Mouse (Mus musculus): ENCODE data around the gene Asb15. TPM values are rescaled to one million over a fixed set of nuclear protein-coding genes. Genes with fewer than 3 reads are reported as not detected.

Gene Asb15
- total RNA-seq, 2 experiments from 2014 or later = 52.2 to 59.3 TPM

DNA sequence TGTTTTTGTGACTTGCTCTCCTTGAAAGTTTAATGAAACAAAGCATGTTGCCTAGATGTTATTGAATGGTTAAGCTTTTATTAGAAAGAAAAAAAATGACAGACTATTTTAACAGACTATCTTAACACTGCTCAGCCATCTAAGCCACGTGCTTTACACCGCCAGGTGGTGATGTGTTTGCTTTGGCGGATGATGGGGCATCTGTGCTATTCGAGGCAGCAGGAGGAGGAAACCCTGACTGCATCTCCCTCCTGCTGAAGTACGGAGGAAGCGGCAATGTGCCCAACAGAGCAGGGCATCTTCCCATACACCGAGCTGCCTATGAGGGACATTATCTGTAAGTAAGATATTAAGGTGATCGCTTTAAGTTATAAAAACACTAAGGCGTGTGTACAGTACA, 36.1 kb downstream of the Asb15 start:
- intact Hi-C loops (cut with DNase I) = no loop called here
- no peak for DNase-seq

- intact Hi-C loops (cut with DNase I) = no loop called here
- DNase-seq = no peak
Observed at GRCm38 (mm10) chr6:24564886-24565285, 36.9 kb downstream of the Asb15 start.

- no peak for DNase-seq
- intact Hi-C loops (cut with DNase I) = loop anchor here (1.0 to 2.0 kb wide), 3 partner anchors 38 to 152 kb away; no protein-coding TSS in a partner anchor
Observed at GRCm38 (mm10) chr6:24568963-24569362, 41.0 kb downstream of the Asb15 start.

- intact Hi-C loops (cut with DNase I) = loop anchor here (1.0 to 5.0 kb wide), 5 partner anchors 29 to 151 kb away; no protein-coding TSS in a partner anchor
- no peak for DNase-seq
Observed at GRCm38 (mm10) chr6:24569711-24570110, 41.8 kb downstream of the Asb15 start.

DNA sequence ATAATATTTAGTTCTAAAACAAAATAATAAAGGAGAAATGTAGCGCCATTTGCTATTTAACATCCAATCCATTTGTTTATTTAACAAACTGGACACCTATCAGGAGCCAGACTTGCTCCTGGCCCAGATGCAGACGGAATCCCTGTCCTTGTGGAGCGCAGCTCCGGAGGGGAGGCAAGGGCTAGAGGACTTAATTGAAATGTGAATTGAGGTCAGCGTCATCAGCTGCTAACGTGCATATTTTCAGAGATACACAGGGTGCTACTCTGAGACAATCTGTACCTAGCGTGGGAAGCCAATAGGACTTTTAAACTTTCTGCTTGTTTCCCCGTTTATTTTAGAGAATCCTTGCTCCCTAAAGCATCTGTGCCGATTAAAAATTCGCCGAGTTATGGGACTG, 42.3 kb downstream of the Asb15 start:
- intact Hi-C loops (cut with DNase I) = loop anchor here (2.0 to 5.0 kb wide), 2 partner anchors 29 to 42 kb away; no protein-coding TSS in a partner anchor
- peak in 1 of 2 experiments; percentile 33 for DNase-seq

DNA sequence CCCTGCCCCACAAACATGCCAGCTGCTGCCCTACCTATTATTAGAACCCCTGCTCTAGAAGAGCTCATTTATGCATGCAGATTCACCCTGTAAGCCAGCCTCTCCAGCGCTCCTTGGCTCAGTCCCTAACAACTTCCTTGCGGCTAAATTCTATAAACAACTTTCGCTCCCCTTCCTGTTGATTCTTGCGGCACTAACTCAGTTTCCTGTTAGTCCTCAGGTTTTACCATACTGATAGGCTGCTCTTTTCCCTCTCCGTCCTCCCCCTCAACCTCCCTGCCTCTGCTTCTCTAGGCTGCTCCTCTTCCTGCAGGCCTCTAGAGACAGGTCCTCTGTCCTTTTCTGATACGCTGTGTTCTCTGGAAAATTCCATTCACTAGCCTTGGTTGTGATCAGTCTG, 43.2 kb downstream of the Asb15 start:
- DNase-seq = peak in 1 of 2 experiments; percentile 30
- intact Hi-C loops (cut with DNase I) = loop anchor here (2.0 to 5.0 kb wide), 2 partner anchors 28 to 41 kb away; no protein-coding TSS in a partner anchor

DNA sequence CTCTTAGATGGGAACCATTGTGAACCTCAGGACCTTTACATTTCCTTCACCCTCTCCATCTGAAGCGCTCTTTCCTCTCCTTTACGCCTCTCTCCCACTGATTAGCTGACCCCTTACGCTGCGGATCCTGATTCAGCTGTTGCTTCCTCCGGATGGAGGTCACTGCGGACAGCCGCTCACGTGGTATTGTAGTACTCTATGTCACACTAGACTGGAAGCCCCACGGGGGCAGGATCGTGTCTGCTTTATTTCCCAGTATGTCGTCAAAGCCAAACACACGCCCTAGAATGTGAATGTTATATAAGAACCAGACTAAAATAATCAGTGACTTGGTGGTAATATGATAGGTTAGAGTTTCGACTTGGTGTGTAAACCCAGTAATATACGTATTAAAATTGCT, 44.5 kb downstream of the Asb15 start:
- intact Hi-C loops (cut with DNase I) = loop anchor here (5.0 kb wide), 1 partner anchor 40 kb away; no protein-coding TSS in a partner anchor
- peak in 1 of 2 experiments; percentile 23 for DNase-seq

DNA sequence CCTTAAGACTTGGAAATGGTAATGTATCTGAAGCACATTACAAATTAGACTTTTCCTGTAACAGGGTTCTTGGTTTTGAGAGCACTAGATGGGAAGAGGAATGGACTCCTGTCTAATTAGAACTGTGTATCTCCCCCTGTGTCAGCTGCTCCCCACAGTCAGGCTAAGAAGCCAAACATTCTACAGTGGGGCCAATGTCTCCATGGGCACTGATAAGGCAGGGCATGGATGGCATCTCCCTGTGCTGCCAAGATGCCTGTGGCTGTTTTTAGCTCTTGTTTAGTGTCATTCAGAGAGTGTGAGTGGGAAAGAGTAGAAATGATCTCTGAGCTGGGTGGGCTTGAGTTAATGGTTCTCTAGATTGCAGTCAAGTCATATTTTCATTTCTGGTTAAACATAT, 45.4 kb downstream of the Asb15 start:
- DNase-seq = no peak
- intact Hi-C loops (cut with DNase I) = loop anchor here (5.0 kb wide), 1 partner anchor 39 kb away; no protein-coding TSS in a partner anchor

- intact Hi-C loops (cut with DNase I) = no loop called here
- DNase-seq = peak in 1 of 2 experiments; percentile 46
Observed at GRCm38 (mm10) chr6:24583456-24583855, 55.5 kb downstream of the Asb15 start.

- intact Hi-C loops (cut with DNase I) = no loop called here
- DNase-seq = peak in 1 of 2 experiments; percentile 62
Observed at GRCm38 (mm10) chr6:24585431-24586310, 57.7 kb downstream of the Asb15 start.

GRCm38 (mm10) chr6:24586885-24587284, 58.9 kb downstream of the Asb15 start:
- intact Hi-C loops (cut with DNase I) = loop anchor here (1.0 kb wide), 1 partner anchor 10 kb away; the partner anchor contains the start of gene Lmod2
- peak; percentile 69 to 77 for DNase-seq

GRCm38 (mm10) chr6:24590282-24590681, 62.3 kb downstream of the Asb15 start:
- intact Hi-C loops (cut with DNase I) = no loop called here
- DNase-seq = no peak

DNA sequence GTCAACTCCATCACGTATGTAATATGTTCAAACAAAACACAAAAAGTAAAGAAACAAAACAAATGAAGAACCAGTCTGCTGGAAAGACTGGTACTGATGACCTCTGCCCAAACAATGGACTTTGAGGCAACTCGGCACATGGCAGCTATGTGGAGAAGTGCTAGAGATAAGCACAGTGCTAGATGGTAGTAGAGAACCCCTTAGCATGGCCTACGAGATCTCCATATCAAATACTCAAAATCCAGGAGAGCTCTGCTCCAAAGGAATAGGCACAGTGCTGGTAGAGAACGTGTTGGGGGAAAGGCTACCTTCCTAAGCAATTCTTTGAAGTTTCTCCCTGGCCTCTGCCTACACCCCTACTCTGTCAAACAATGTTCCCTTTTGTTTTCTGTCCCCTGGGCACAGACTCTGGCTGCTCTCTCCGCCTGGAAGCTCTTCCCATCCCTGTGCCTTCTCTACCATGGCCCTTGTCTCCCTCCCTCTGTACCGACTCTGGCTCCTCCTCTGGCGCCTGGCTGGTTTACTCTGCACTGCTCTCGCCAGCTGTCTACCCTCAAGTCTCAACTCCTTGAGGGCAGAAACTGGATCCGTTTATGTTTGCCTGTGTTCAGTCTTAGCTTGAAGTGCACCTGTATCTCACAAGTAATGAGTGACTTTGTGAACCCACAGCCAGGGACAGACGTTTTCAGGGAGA, 63.7 kb downstream of the Asb15 start:
- no peak for DNase-seq
- intact Hi-C loops (cut with DNase I) = no loop called here

GRCm38 (mm10) chr6:24597500-24597899, 69.6 kb downstream of the Asb15 start, which contains the start of gene Lmod2:
TSS of gene Lmod2 (plus strand) at chr6:24597762.
- intact Hi-C loops (cut with DNase I) = loop anchor here (1.0 kb wide), 1 partner anchor 10 kb away; no protein-coding TSS in a partner anchor
- DNase-seq = peak; percentile 68 to 76

DNA sequence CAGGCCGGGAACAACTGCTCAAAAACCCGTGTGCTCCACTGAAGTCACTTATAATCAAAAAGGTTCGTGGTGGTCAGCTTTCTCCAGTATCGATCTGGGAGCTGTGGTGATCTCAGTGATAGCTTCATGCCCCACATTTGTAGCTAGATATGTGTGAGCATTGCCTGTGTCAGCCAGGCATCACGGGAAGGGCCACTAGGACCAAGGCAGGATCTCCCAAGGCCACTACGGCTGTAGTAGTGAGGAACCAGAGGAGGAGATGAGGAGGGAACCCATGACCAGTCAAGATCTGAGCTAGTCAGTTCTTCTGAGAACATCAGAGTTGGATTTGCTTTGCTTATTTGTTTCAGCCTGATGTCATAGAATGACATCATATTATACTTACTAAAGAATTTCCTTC, 71.2 kb downstream of the Asb15 start:
- DNase-seq = no peak
- intact Hi-C loops (cut with DNase I) = loop anchor here (2.0 kb wide), 1 partner anchor 28 kb away; no protein-coding TSS in a partner anchor

- intact Hi-C loops (cut with DNase I) = loop anchor here (2.0 kb wide), 1 partner anchor 29 kb away; no protein-coding TSS in a partner anchor
- DNase-seq = no peak
Observed at GRCm38 (mm10) chr6:24599639-24600038, 71.7 kb downstream of the Asb15 start.

DNA sequence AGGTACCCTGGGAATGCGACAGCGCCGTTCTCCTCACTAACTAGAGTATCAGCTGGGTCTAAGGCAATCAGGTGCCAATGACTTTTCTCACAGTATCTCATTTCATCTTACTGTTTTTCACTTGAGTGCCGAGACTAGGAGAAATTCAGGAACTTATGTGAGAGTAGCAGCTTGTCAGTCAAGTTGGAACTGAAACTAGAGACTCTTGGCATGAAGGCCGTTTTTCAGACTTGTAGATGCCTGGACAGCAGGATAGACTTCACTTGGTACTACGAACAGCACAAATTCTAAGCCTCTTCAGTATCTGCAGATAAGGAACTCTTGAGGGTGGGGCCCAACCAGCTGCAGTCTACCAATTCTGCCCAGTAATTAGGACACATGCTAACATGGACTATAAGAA, 72.2 kb downstream of the Asb15 start:
- no peak for DNase-seq
- intact Hi-C loops (cut with DNase I) = no loop called here

- no peak for DNase-seq
- intact Hi-C loops (cut with DNase I) = no loop called here
Observed at GRCm38 (mm10) chr6:24600726-24601125, 72.8 kb downstream of the Asb15 start.

GRCm38 (mm10) chr6:24601668-24602067, 73.7 kb downstream of the Asb15 start:
- DNase-seq = no peak
- intact Hi-C loops (cut with DNase I) = no loop called here

- intact Hi-C loops (cut with DNase I) = no loop called here
- DNase-seq = no peak
Observed at GRCm38 (mm10) chr6:24602351-24602750, 74.4 kb downstream of the Asb15 start.

DNA sequence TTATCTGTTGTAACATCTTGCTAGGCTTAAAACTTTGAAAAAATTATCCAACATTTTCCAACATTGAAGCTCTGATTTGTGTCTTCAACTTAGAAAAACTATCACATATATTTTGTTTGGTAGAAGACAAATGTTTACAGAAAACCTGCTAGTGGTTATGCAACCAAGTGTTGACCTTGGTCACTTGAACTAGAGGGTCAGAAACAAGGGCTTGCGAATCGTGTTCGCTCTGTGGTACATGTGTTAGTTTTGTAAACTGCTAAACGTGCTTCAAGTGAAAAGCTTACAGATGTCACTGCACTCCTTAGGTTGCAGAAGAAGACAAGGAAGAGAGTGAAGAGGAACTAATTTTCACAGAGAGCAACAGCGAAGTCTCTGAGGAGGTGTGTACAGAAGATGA, 75.0 kb downstream of the Asb15 start:
- intact Hi-C loops (cut with DNase I) = no loop called here
- DNase-seq = no peak
